Mouse (Mus musculus) embryo, embryonic 10 days (tissue): ENCODE results near the gene Nutm2.
"Not testable (repeated sequence)": the region's sequence is repeated elsewhere in the genome, so short reads cannot be mapped to it uniquely, and the experiment has no call there.

Source experiments
- DNase-seq: peaks from one replicate; pipeline ENCODE4 v3.0.0-alpha.2; 2015; ENCODE audit warnings: low spot score

Nutm2 gene

DNA sequence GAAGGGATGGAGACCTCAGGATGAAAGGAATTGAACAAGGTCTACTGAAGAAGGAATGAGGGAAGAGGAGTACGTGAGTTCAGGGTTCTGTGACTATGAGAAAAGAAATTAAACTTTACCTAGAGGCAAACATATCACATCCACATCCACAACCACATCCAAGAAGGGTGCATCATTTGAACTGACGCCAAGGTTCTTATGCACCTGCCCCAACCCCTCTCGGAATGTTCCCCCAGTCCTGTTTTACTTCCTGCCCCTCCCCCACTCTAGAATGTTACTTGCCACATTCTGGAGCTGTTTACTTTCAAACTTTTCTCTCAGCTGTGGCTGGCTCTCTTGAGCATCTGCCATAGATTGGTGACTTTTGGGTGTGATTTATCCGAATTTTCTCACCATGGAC is at the start of gene Nutm2:
Nutm2 (plus strand) TSS at position 301 of the 400 bp plus-strand sequence.
- no peak for DNase-seq

DNA sequence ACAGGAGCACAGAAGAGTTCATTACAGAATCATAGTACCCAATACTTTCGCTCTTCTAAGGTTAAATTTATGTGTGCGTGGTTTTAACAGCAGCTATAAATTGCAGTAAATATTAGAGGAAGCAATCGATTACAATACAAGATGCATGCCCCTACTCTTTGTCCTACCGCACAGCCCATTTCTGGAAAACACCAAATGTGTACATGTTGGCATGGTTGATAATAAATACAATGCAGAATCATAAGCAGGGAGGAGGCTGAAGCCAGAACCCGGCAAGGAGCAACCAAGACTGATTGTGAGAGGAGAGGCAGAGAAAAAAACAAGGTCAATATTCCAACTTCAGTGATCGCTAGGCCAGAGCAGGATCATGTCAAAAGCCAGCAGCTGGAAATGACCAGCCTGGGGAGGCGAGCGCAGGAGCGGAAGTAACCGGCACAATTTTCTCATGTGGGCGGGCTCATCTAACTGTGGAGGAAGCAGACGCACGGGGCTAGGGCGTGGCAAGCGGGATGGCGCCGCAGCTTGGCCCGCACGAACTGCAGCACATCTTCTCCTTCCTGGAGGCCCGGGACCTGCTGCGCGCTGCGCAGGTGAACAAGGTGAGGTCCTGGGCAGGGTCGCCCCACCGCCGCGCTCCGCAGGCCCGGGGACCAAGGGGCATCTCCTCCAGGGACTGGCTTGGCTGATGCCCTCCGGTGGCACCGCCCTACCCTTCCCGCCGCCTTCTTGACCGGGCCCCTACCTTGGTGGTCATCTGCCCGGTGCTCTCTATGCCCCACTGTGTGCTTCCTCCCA is 49.5 kb upstream of the Nutm2 start, which contains the start of gene Fbxw17:
Fbxw17 (plus strand) TSS at position 476 of the 795 bp plus-strand sequence.
- peak; percentile 88 for DNase-seq

DNA sequence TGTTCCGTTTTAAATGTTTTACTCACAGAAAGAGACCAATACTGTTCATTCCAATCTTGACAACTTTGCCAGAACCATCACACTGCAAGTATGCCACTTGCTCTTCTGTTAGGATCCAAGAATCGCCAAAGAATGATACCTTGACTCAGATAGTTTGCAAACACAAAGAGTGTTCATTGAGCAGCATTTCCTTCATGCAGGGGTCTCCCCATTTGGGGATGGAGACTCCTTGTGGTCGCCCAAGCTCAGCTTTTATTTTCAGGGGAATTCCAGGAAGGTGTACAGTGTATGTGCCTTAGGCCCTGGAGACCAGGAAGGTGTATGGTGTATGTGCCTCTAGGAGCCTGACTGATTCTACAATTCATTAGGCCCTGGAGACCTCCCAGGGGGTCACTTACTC is 48.7 kb upstream of the Nutm2 start:
- DNase-seq, result peak; percentile 13

DNA sequence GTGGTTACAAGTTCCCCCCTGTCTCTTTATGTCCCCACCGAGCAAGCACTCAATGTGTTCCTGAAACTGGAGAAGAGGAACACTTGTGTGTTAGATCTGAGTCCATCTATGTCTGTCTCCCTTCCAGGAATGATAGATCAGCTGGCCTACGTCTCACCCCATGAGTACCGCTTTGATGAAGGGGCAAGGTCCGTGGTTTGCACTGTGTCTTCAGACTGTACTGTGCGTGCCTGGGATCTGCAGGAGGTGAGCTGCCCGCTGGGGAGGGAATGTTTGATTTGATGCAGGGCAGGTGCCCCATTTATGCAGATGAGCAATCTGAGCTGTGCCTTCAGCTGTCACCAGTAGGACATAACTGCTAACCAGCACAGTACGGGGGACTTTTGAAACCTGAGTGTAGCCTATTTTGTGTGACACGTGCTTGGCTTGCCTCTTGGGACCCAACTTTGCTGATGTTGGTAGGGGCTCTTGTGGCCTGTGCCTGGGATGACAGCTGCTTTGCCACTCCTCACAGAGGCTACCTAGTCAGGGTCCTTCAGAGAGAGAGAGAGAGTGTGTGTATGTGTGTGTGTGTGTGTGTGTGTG is 43.4 kb upstream of the Nutm2 start:
- no peak for DNase-seq

DNA sequence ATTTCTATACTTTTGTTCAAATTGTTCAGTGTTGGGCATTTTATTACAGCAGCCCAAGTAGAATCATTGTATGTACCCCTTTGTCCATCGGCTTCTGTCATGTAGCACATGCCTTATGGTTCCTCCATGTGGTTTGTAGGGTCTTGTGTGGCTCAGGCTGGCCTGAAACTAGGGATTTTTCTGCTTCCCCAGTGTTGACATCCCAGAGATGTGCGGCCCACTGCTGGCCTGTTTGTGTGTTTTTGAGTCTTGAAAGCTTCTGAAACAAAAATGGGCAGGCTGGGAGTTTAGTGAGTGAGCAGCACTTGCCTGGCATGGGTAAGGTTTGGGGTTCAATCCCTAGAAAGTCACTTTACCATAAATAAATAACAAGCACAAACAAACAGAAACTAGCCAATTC is 42.6 kb upstream of the Nutm2 start:
- DNase-seq, result no peak

DNA sequence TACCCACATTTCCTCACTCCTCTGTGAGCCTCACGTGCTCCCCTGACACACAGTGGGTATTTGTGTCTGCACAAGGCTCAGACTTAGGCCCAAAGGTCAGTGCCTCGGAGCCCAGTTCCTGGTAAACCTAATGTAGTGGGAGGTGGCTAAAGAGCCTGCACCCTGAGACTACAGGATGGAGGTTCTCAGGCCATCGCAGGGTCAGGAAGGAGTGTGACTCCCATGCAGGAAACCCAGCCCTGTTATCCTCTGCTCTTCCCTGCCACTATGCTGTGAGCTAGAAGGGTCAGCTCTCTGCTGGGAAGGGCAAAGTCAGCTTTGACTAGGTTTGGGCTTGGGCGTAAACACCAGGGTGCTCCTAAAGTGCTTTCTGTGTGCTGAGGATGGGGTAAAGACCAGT is 40.4 kb upstream of the Nutm2 start:
- no peak for DNase-seq

DNA sequence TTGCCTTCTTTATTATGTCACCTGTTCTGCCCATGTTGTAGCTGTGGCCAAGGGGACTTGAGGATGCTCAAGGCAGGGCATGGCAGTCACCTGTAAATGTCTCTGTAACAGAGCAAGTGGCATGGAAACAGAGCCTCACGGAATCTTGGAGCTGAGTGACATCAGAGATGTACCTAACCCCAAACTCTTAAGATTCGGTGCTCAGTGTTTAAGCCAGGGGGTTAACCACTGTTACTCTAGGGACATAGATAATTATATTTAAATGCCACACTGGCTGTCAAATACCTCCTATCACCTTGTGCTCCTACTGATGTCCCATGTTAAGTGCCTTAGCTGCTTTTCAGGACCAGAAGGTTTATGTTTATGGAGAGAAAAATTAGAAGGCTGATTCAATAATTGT is 23.3 kb upstream of the Nutm2 start, which contains the start of gene Gm47429:
Gm47429 (minus strand) TSS at position 101 of the 400 bp plus-strand sequence.
- no peak for DNase-seq

DNA sequence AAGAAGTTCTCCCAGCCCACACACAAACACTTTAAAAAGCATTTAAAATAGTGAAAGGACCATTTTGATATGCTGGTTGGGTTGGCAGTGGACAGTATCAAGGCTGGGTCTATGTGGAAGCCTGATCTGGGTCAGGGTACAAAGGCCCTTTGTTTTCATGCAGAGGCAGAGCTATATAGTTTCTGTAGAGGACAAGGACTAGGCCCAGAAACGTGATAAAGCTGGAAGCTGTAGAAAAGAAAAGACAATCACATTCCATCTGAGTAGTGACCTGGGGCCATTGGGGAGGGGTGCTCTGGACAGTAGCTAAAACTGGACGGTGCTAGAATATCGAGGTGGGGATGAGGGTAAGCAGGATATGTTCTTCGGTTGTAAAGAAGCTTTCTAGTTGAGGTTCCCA is 21.8 kb upstream of the Nutm2 start:
- DNase-seq, result no peak

DNA sequence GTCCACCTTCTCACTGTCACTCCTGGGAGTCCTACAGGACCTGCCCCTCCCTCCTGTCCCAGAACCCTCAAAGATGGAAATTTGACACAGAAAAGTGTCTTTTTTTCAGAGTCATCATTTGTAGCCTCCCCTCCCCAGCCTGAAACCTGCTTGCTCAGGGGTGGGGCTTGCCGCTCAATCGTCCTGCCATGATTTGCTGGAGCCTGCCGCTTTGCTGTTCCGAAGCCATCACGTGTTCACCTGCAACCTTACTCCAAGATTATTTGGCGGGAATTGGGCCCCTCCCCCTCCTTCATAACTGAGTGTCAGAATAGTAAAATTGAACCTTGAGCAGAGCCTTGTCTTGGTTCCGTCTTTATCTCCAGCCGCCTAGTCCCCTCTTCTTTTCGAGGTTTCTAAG is 14.8 kb upstream of the Nutm2 start:
- not testable (repeated sequence) for DNase-seq

DNA sequence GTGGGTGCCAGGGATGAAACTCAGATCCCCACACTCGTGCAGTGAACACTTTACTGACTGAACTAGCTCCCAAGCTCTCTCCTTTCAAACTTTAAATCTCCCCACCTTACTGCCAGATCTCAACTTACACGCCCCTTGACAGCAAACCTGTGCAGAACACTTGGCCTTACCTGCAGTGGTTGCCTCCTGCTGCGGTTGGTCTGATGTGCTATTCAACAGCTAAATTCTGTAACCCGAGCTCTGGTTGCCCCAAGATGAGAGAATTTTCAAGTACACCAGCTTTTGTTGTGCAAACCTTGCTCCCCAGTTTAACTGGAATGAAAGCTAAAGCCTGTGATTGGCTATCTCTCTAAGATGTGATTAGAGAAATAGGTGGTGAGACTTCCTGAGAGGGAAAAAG is 13.7 kb upstream of the Nutm2 start:
- DNase-seq, result no peak

DNA sequence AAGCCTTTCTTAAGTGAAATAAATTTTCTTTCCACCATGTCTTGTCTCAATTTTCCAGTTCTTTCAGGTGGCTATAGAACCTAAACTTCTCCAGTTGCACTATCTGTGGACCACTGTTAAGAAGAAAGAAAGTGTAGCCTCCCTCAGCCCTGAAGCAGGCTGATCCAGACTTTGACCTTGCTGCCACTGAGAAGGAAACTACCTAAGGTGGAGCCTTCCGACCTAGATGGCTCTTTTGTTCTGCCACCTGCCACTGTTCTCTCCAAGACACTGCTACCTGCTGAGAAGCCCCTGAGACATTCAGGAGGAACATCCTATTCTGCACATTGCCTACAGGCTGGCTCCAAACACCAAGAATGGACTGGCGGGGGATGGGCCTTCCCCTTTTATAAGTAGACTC is 6.7 kb upstream of the Nutm2 start:
- not testable (repeated sequence) for DNase-seq

DNA sequence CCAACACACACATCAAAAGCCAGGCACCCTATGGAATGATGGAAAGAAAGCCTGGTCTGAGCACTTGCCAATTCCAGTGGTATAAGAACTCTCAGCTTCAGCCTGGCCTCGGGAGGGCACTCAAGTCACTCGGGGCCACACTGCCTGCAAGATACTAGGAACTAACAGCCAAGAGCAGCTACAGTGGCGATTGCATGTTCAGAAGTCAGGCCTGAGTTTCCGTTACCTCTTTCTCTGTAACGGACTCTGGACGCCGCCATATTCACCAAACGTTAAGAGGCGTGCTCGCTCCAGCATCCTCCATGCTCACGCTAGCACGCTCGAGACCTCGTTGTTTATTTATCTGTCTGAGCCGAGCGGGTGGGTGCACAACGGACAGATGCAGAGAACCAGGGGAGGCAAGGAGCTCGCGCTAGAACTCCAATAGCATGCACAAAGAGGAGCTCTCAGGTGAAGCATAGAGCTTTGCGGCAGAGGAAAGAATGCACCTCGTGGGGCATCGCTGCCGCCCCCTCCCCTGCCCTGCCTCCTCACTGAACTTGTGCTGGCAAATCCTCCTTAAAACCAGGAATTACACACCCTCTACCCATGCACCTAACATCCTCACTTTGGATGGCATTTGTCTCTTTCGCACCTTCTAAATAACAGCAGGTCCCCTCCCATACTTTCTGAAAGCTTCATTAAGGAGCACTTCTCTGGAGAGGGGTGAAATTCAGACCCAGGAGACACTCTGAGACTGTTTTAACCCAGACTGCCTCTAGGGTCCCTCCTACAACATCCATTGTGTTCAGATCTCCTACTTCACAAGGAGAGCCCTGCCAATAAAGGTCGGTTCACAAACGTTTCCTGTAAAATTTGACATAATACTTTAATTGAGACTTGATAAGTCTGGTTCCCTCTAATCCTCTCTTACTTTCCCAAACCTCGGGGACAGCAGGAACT is 2.2 kb upstream of the Nutm2 start:
- peak; percentile 22 for DNase-seq

DNA sequence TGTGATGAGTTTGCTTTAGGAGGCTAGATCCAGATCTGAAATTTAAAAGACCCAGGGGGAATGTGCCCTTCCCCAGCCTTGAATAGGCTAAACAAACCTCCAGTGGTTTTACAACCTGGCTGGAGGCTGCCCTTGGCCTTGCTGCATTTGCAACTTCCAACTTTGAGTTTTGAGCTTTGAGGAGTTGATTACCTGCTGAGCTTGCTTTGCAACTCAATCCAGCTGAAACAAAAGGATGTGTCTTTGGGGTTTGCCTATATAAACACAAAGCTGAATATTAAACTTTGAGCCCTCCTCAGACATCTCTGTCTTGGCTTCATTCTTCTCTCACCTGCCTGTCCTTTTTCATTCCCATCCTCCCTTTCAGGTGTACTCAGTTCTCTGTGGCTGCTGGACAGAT is 21.4 kb downstream of the Nutm2 start:
- not testable (repeated sequence) for DNase-seq

DNA sequence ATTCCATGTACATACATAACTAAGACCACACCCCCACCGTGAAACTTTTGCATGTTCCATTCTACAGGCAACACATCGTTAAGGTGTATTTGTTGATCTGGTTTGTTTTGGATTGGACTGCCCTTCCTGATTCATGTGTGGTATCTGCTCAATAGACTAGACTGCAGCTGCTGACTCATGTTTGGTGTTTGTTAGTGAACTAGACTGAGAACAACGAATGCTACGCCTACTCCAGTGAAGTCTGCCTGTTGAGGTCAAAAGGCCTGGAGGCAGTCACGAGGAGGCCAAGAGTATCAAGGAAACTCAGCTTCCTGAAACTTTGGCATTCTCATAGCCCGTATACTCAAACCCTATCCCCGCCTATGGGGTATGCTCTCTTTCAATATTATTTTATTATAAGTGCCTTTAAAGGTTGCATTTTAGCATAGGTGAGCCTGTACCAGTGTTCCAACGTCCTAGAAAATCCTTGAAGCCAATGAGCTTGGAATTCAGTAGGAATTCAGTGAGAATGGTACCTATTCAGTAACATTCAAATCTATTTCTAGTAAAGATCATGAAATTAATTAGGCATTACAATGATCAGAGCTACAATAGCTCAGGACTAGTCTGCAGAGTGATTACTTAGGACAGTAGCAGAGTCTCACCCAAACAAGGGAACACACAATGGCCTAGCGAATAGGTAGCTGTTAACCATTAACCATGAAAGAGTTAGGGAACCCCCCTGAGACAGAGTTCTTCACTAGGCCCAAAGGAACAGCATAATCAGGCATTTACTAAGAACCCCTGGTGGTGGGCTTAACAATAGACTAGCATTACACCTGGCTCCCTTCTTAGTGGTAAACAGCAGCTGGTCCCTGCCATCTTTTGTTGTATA is 43.6 kb downstream of the Nutm2 start:
- DNase-seq, result not testable (repeated sequence)
